Mouse (Mus musculus): ENCODE measurements at regions not wholly inside any gene's neighbourhood (a gene's known extent, or its start where the extent isn't known, plus 50 kb on each side); places are given as distances from the start of the nearest gene placed in this dataset.
"Not testable (repeated sequence)": the region's sequence is repeated elsewhere in the genome, so short reads cannot be mapped to it uniquely, and the experiment has no call there.

DNA sequence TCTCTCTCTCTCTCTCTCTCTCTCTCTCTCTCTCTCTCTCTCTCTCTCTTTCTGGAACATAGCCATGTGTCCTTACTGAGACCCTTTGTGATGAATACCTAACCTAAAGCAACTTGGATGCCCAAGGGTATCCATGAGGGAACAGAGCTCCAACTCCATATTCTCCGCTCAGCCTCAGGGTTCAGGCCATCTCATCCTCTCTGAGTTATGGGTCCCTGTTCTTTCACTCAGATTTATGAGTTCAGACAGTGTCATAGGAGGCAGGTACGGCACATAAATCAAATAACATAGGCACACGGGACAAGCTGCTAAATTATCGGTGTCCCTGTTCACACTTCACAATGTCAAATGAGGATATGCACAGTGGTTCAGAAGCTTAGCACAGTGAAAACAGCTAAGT, 586.4 kb downstream of the Nova1 start:
- Histone ChIP-seq H3K36me3 (replicated peaks) (no peaks in the 10 kb centered on the region), H3K4me1 (replicated peaks) (no peaks in the 10 kb centered on the region), H3K4me3 (replicated peaks) (no peak overlapping the region), H3K27me3 (no peaks in the 10 kb centered on the region), H3K9ac (no peak overlapping the region), H3K27ac (replicated peaks) (no peak overlapping the region), H3K9me3 (replicated peaks) (no peaks in the 10 kb centered on the region), H3K4me2 (no peak overlapping the region)
- no peak for ATAC-seq (ENCODE audit: insufficient read depth)
- 74% methylated on average over 4 of the region's 4 CpGs for WGBS (ENCODE audit: insufficient replicate concordance)

DNA sequence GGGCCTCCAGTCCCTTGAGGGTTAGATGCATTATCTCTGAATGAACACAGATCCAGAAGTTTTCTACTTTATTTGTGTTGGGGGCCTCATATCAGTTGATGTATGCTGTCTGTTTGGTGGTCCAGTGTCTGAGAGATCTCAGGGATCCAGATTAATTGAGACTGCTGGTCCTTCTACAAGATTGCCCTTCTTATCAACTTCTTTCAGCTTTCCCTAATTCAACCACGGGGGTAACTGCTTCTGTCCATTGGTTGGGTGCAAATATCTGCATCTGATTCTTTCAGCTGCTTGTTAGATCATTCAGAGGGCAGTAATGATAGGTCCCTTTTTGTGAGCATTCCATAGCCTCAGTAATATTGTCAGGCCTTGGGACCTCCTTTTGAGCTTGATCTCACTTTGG, 603.4 kb downstream of the Nova1 start:
- H3K9me3 ChIP-seq (replicated peaks); H3K9ac ChIP-seq; H3K4me2 ChIP-seq; H3K27me3 ChIP-seq; H3K36me3 ChIP-seq (replicated peaks); ATAC-seq (ENCODE audit: insufficient read depth); H3K4me1 ChIP-seq (replicated peaks); H3K4me3 ChIP-seq (replicated peaks); H3K27ac ChIP-seq (replicated peaks): not testable (repeated sequence)
- 15% methylated on average over 1 of the region's 1 CpGs for WGBS (ENCODE audit: insufficient replicate concordance)

DNA sequence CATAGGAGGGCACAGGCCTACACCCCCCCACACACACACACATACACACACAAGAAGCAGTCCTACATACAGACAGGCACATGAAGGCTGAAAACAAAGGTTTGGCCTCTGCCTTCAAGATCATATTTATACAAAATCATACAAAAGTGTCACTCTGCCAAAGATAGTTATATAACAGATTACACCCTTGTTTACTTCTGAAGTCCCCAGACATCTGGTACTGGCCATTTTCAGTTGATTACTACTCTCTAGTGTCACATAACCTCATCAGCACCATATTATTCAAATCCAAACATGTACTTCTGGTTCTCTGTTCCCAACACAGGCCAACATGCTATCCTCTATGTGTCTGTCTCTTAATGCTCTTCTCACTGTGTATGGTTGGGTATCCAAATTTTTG, 619.7 kb downstream of the Nova1 start:
- Histone ChIP-seq H3K4me2 (no peak overlapping the region), H3K9me3 (replicated peaks) (no peaks in the 10 kb centered on the region), H3K4me3 (replicated peaks) (no peak overlapping the region), H3K27me3 (no peaks in the 10 kb centered on the region), H3K4me1 (replicated peaks) (no peaks in the 10 kb centered on the region), H3K9ac (no peak overlapping the region), H3K36me3 (replicated peaks) (no peaks in the 10 kb centered on the region), H3K27ac (replicated peaks) (no peak overlapping the region)
- no peak for ATAC-seq (ENCODE audit: insufficient read depth)

DNA sequence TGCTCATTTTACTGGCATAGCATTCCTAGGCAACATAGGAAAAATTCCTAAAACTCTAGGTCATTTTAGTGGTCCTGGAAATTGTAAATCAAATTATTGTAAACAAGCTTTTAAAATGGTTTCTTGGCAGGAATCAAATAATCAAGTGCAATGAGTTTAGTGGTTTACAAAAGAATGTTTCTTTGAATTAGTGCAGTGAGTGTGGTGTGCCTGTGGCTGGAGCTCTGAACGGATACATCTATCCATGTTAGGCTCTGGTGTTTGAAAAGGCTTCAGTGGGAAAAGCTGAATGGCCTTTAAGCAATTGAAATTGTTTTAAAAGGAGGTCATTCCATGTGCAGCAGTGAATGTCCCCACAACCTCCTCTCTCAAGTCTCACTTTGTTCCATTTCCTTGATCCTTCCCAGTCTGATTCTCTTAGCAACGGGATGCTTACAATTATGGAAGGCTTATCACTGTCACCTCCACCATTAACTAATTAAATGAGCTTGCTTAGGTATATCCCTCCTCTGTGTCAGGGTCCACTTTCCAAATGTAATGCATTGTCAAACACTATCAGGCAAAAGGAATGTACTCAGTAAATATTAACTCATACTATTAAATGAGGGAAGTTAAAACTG, 621.1 kb downstream of the Nova1 start:
- 42% methylated on average over 2 of the region's 2 CpGs for WGBS (ENCODE audit: insufficient replicate concordance)
- H3K9me3 ChIP-seq (replicated peaks): no peaks in the 10 kb centered on the region
- H3K9ac ChIP-seq: no peak overlapping the region
- no peaks in the 10 kb centered on the region for H3K4me1 ChIP-seq (replicated peaks)
- H3K36me3 ChIP-seq (replicated peaks): no peaks in the 10 kb centered on the region
- no peaks in the 10 kb centered on the region for H3K27me3 ChIP-seq
- H3K27ac ChIP-seq (replicated peaks): no peak overlapping the region
- no peak for ATAC-seq (ENCODE audit: insufficient read depth)
- no peak overlapping the region for H3K4me2 ChIP-seq
- no peak overlapping the region for H3K4me3 ChIP-seq (replicated peaks)

GRCm38 (mm10) chr12:46194173-46194572, 624.6 kb downstream of the Nova1 start:
- Histone ChIP-seq H3K4me2 (no peak overlapping the region), H3K4me3 (replicated peaks) (no peak overlapping the region), H3K9me3 (replicated peaks) (no peaks in the 10 kb centered on the region), H3K27ac (replicated peaks) (no peak overlapping the region), H3K36me3 (replicated peaks) (no peaks in the 10 kb centered on the region), H3K27me3 (no peaks in the 10 kb centered on the region), H3K4me1 (replicated peaks) (no peaks in the 10 kb centered on the region), H3K9ac (no peak overlapping the region)
- 53% methylated on average over 1 of the region's 1 CpGs for WGBS (ENCODE audit: insufficient replicate concordance)
- ATAC-seq (ENCODE audit: insufficient read depth): no peak
